Mouse (Mus musculus): ENCODE data around the gene Rtl5. TPM values are rescaled to one million over a fixed set of nuclear protein-coding genes. Genes with fewer than 3 reads are reported as not detected.

Rtl5 gene
- polyA plus RNA-seq, 1 experiment, result 9.7 TPM

DNA sequence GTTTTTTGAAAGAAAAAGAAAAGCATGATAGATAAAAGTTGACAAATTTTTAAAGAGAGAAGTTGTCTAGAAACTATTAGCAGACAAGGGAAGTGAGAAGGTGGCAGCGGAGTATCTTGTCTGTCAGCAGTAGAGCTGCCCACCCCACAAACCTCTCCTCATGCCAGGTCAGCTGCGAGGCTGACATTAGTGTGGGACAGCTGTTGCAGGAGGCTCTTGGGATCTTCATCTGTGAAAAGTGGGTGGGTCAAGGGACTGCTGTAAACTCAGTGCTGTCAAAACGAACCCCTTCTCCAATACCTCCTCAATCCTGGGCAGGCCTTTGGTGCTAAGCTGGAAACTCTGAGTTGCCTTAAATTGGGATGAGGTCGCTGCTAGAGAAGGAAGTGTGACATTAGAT, 19.9 kb downstream of the Rtl5 start:
- Histone ChIP-seq H3K4me1 (ENCODE audit: control insufficient read depth, insufficient read depth, low read length) (no peaks in the 10 kb centered on the region), H3K27ac (ENCODE audit: insufficient read depth, low read depth, low read length) (no peak overlapping the region), H3K36me3 (ENCODE audit: control insufficient read depth, insufficient read depth, low read length) (no peaks in the 10 kb centered on the region), H3K4me3 (ENCODE audit: insufficient read depth, low read depth, low read length) (no peak overlapping the region), H3K27me3 (replicated peaks; ENCODE audit: control insufficient read depth, insufficient read depth, low read length) (no peaks in the 10 kb centered on the region)
- TF ChIP-seq POLR2A (IDR thresholded peaks at IDR 0.05; ENCODE audit: low read depth, low read length) (no peak), CTCF (conservative IDR thresholded peaks at IDR 0.05; ENCODE audit: insufficient read depth, insufficient read length, low read depth, low read length) (no peak)
- no peak for DNase-seq
- 73% methylated on average over 4 of the region's 4 CpGs for WGBS

DNA sequence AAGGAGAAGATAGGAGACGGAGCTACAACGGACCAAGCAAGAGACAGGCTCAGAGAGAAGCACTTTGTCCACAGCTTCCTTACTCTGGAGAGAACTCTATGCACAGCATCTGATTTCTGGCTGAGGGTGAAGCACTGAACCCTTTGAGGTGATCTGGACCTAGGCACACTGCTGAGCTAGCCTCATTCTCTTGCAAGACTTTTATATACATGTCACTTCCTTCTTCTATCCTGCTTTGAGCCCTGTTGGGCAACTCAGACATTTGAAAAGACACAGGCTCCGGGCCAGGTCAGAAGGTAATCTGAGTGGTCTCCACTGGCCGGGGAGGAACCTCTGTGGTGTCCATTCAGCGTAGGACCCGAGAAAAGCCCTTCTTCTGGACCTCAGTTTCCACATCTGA, 20.6 kb downstream of the Rtl5 start:
- DNase-seq, result no peak
- Histone ChIP-seq H3K27me3 (replicated peaks; ENCODE audit: control insufficient read depth, insufficient read depth, low read length) (no peaks in the 10 kb centered on the region), H3K27ac (ENCODE audit: insufficient read depth, low read depth, low read length) (no peak overlapping the region), H3K4me3 (ENCODE audit: insufficient read depth, low read depth, low read length) (no peak overlapping the region), H3K4me1 (ENCODE audit: control insufficient read depth, insufficient read depth, low read length) (no peaks in the 10 kb centered on the region), H3K36me3 (ENCODE audit: control insufficient read depth, insufficient read depth, low read length) (no peaks in the 10 kb centered on the region)
- WGBS, result 71% methylated on average over 6 of the region's 6 CpGs
- no peak for TF ChIP-seq CTCF (conservative IDR thresholded peaks at IDR 0.05; ENCODE audit: insufficient read depth, insufficient read length, low read depth, low read length)
- TF ChIP-seq POLR2A (IDR thresholded peaks at IDR 0.05; ENCODE audit: low read depth, low read length), result no peak

DNA sequence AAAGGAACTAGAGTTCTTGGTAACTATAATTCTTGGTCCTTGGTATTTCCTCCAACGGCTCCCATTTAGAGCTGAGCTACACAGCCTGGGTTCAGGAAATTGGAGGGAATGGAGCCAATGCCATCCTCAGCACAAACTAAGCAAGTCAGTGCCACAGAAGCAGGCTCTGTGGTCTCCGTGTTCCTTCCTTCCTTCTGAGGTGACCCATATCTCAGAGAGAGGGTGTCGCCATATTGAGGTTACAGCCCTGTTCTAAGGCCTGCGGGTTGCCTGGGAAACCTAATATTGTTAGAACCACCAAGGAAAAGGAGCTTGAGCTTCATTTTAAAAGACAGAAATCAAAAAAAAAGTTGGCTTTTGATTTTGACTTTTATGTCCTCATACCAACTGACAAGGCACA, 28.7 kb downstream of the Rtl5 start:
- Histone ChIP-seq H3K4me3 (ENCODE audit: insufficient read depth, low read depth, low read length) (no peak overlapping the region), H3K4me1 (ENCODE audit: control insufficient read depth, insufficient read depth, low read length) (0 out of 2 replicates have a peak, but pooled peaks cover 4% of the 10 kb centered on the region), H3K27me3 (replicated peaks; ENCODE audit: control insufficient read depth, insufficient read depth, low read length) (no peaks in the 10 kb centered on the region), H3K36me3 (ENCODE audit: control insufficient read depth, insufficient read depth, low read length) (no peaks in the 10 kb centered on the region), H3K27ac (ENCODE audit: insufficient read depth, low read depth, low read length) (no peak overlapping the region)
- no peak for DNase-seq
- TF ChIP-seq CTCF (conservative IDR thresholded peaks at IDR 0.05; ENCODE audit: insufficient read depth, insufficient read length, low read depth, low read length) (no peak), POLR2A (IDR thresholded peaks at IDR 0.05; ENCODE audit: low read depth, low read length) (no peak)
- WGBS, result 80% methylated on average over 4 of the region's 4 CpGs

DNA sequence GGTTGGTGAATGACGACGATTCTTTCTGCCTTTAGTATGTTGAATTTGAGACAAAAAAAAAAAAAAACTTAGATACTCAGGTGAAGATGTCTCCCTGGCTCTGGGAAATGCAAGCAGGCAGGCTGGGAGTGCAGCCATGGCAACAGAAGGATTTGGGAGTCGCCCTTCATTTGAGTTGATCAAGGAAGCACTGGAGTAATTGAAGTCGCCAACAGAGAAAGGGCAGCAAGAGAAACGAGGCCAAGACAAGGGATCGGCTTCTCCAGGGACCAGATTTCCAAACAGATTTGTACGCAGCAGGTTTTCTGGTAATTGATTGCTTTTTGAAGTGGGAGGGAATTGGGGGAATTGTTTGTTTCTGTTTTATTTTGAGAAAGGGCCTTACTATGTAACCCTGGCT, 29.5 kb downstream of the Rtl5 start:
- H3K27me3 ChIP-seq (replicated peaks; ENCODE audit: control insufficient read depth, insufficient read depth, low read length), result no peaks in the 10 kb centered on the region
- no peak for DNase-seq
- H3K4me3 ChIP-seq (ENCODE audit: insufficient read depth, low read depth, low read length), result no peak overlapping the region
- H3K36me3 ChIP-seq (ENCODE audit: control insufficient read depth, insufficient read depth, low read length), result no peaks in the 10 kb centered on the region
- no peak overlapping the region for H3K27ac ChIP-seq (ENCODE audit: insufficient read depth, low read depth, low read length)
- TF ChIP-seq CTCF (conservative IDR thresholded peaks at IDR 0.05; ENCODE audit: insufficient read depth, insufficient read length, low read depth, low read length) (no peak), POLR2A (IDR thresholded peaks at IDR 0.05; ENCODE audit: low read depth, low read length) (no peak)
- peaks cover 8% of the 10 kb centered on the region; the same call in 1 of the 2 replicates for H3K4me1 ChIP-seq (ENCODE audit: control insufficient read depth, insufficient read depth, low read length)
- 55% methylated on average over 7 of the region's 7 CpGs for WGBS

DNA sequence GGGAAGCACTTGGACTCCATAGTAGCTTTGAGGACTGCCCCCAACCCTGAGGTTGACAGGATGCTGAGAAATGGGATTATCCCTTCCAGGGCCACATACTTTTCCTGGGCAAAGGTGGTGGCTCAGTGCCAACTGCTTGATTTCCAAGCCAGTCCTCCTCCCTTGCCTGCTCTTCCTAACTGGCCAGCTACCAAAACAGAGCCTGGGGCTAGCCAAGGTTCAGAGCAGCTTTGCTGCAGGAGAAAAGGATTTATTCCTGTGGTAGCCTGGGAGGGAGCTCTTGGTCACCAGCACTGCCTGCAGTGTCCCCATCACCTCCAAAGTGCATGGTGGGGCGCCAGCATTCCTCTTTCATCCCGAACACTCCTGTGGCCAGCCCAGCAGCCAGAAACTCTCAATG, 33.6 kb downstream of the Rtl5 start:
- DNase-seq, result peak; percentile 89
- no peak overlapping the region for H3K4me3 ChIP-seq (ENCODE audit: insufficient read depth, low read depth, low read length)
- WGBS, result 59% methylated on average over 2 of the region's 2 CpGs
- peaks cover 8% of the 10 kb centered on the region; the same call in 1 of the 2 replicates for H3K4me1 ChIP-seq (ENCODE audit: control insufficient read depth, insufficient read depth, low read length)
- H3K36me3 ChIP-seq (ENCODE audit: control insufficient read depth, insufficient read depth, low read length), result no peaks in the 10 kb centered on the region
- peak overlapping the region; percentile 42 for H3K27ac ChIP-seq (ENCODE audit: insufficient read depth, low read depth, low read length)
- H3K27me3 ChIP-seq (replicated peaks; ENCODE audit: control insufficient read depth, insufficient read depth, low read length), result no peaks in the 10 kb centered on the region
- TF ChIP-seq POLR2A (IDR thresholded peaks at IDR 0.05; ENCODE audit: low read depth, low read length), result no peak
- TF ChIP-seq CTCF (conservative IDR thresholded peaks at IDR 0.05; ENCODE audit: insufficient read depth, insufficient read length, low read depth, low read length), result no peak

DNA sequence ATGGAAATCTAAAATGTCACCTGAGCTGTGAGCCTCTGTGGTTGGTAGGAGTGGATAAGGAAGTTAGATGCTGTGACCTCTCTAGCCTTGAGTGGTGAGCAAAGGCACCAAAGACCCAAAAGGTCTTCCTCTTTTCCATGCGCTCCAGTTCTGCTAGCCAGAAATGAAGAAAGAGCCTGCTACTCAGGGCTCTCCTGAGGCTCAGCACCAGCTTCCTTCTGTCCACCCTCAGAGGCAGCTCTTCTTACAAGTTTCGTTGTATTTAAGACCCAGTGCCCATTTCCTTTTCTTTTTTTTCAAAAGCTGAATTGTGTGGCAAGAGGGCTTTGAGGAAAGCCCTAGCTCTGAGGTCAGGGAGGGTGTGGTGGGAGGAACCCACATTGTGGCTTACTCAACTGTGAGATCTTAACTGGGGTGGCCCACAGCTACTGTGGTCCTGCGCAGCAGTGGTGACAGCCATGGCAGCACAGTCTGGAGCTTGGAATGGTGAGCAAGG, 34.2 kb downstream of the Rtl5 start:
- 71% methylated on average over 3 of the region's 3 CpGs for WGBS
- Histone ChIP-seq H3K36me3 (ENCODE audit: control insufficient read depth, insufficient read depth, low read length) (no peaks in the 10 kb centered on the region), H3K4me1 (ENCODE audit: control insufficient read depth, insufficient read depth, low read length) (peaks cover 8% of the 10 kb centered on the region; the same call in 1 of the 2 replicates), H3K27me3 (replicated peaks; ENCODE audit: control insufficient read depth, insufficient read depth, low read length) (no peaks in the 10 kb centered on the region), H3K27ac (ENCODE audit: insufficient read depth, low read depth, low read length) (peak overlapping the region; percentile 42), H3K4me3 (ENCODE audit: insufficient read depth, low read depth, low read length) (no peak overlapping the region)
- DNase-seq, result no peak
- TF ChIP-seq POLR2A (IDR thresholded peaks at IDR 0.05; ENCODE audit: low read depth, low read length) (no peak), CTCF (conservative IDR thresholded peaks at IDR 0.05; ENCODE audit: insufficient read depth, insufficient read length, low read depth, low read length) (no peak)

DNA sequence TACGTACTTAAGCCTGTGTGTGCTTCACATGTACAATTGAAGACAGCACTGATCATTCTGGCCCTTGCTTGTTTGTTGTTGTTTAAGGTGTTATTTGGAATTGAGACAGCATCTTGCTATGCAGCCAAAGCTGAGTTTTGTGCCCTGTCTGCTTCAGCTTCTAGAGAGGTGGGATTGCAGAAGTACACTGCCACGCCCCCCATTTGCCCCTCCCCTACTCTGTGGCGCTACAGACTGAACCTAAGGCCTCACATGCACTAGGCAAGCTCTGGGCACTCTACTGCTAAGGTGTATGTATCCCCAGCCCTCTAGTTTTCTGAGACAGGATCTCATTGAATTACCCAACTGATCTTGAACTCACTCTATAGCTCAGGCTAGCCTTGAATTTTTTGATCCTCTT, 35.4 kb downstream of the Rtl5 start:
- TF ChIP-seq POLR2A (IDR thresholded peaks at IDR 0.05; ENCODE audit: low read depth, low read length), result no peak
- TF ChIP-seq CTCF (conservative IDR thresholded peaks at IDR 0.05; ENCODE audit: insufficient read depth, insufficient read length, low read depth, low read length), result no peak

More for the DNA sequence above, 35.4 kb downstream of the Rtl5 start:
- Histone ChIP-seq H3K4me1 (ENCODE audit: control insufficient read depth, insufficient read depth, low read length) (peaks cover 8% of the 10 kb centered on the region; the same call in 1 of the 2 replicates), H3K27ac (ENCODE audit: insufficient read depth, low read depth, low read length) (no peak overlapping the region), H3K27me3 (replicated peaks; ENCODE audit: control insufficient read depth, insufficient read depth, low read length) (no peaks in the 10 kb centered on the region), H3K36me3 (ENCODE audit: control insufficient read depth, insufficient read depth, low read length) (no peaks in the 10 kb centered on the region), H3K4me3 (ENCODE audit: insufficient read depth, low read depth, low read length) (no peak overlapping the region)
- 87% methylated on average over 3 of the region's 3 CpGs for WGBS
- DNase-seq, result no peak

Measured in kidney, adult 2 months (tissue).